Mouse (Mus musculus) cortical plate, adult 2 months (tissue): ENCODE results near the gene Pou2af1.

ENCODE experiments used
- CTCF ChIP-seq: fragments of 200-500 bp; IDR thresholded peaks from 2 replicates; pipeline ENCODE4 v1.5.1; 2011; ENCODE audit warnings: mild to moderate bottlenecking, control low read depth, low read length; ENCODE audit not compliant: insufficient read depth; ENCODE audit errors: extremely low read depth
- POLR2A ChIP-seq: fragments of 200-500 bp; IDR thresholded peaks from 2 replicates; pipeline ENCODE4 v1.6.1; 2011; ENCODE audit warnings: mild to moderate bottlenecking, low read length, control low read depth; ENCODE audit not compliant: insufficient read depth; ENCODE audit errors: extremely low read depth

GRCm38 (mm10) chr9:51274678-51275077 lies 61.2 kb downstream of the Pou2af1 start:
- no peak for TF ChIP-seq CTCF
- TF ChIP-seq POLR2A, result no peak
